Mouse (Mus musculus): Measurements from ENCODE around the gene 2810408A11Rik.
"Not testable (repeated sequence)": the region's sequence is repeated elsewhere in the genome, so short reads cannot be mapped to it uniquely, and the experiment has no call there.

Gene 2810408A11Rik

DNA sequence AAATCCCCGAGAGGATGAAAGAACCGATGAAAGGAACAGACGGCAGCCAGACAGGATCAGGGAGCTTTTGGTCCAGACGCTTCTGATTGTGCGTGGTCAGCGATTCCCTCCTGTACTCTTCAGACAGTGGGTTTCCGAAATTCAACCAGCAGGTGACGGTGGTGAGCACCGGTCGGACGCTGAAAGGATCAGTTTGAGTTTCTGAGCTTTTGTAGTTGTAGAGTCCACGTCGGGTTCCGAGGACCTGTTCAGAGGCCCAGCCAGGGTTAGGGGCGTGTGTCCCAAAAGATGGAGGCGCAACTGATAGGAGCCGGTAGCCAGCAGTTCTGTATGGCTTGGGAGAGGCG, 20.3 kb downstream of the 2810408A11Rik start:
- peak; percentile 86 for DNase-seq

DNA sequence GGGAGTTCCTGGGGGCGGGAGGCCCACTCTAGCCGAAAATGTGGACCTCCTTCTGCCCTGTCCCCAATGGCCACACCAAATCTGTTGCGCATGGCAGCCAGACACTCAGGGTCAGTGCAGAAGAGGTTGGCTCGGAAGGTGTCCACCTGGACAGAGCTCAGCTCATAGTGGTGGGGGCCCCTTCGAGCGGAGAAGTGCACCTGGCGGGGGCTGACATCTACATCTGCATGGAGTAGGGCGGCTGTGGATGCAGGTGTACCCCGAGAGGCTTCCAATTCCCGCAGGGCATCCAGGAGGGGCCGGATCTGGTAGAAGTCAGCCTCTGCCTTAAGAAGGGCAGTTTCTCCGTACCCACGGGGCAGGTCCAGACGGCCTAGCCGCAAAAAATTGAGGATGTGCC, 21.1 kb downstream of the 2810408A11Rik start:
- peak; percentile 33 for DNase-seq

GRCm38 (mm10) chr11:69878952-69879351, 21.8 kb downstream of the 2810408A11Rik start:
- DNase-seq: no peak

DNA sequence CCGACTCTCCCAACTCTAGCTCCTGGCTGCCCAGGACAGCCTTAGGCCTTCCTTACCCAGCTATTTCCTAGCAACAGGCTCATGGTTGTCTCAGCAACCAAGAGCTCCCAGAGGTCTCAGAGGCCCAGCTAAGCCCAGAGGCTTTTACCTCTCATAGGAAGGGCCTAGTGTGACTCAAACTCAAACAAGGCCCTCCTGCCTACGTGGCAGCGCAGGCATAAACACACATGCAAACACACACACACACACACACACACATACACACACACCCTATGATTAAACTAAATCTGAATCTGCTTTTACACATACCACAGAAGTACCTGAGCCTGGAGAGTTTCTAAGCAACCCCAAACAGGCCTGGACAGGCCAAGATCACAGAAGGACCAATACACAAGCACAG, 22.4 kb downstream of the 2810408A11Rik start:
- peak; percentile 10 for DNase-seq

DNA sequence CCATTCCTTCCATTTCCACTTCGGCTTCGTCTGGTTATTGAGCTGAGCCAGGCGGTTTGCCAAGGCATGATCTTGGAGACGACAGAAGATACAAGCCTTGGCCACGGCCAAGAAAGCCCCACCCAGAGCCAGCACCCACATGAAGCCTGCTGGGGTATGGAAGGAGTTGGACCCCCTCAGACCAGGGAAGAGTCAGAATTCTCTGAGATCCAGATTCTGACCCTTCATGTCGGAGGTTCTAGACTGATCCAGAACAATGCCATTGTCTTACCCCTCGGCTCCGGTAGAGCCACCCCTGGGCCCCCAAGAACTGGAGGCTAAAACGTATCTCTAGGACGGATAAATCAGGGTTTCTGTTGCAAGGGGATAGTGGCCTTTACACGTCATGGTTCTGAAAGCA, 22.9 kb downstream of the 2810408A11Rik start, which contains the start of gene Tmem95:
Tmem95 (minus strand) TSS at position 141 of the 400 bp plus-strand sequence.
- peak; percentile 35 for DNase-seq

GRCm38 (mm10) chr11:69876867-69877266, 23.9 kb downstream of the 2810408A11Rik start:
- DNase-seq: peak; percentile 93

DNA sequence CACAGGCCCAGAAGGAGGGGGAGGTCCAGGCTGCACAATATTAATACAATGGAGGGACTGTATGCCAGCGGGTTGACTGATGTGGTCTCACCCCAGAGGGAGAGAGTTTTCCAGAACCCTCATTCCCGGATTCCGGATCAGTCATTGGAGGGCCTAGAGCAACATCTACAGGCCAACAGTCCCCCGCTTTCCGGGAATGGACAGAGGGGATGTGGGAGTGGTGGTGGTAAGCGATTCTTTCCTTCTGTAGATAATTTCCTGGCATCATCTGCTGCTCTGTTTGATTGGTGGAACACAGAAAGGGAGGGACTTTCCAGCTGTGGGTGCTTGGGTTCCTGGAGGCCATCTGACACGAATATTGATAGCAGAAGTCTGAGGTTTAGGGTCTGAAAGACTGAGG, 24.6 kb downstream of the 2810408A11Rik start:
- DNase-seq: peak; percentile 73

- DNase-seq: no peak
Measured at GRCm38 (mm10) chr11:69872451-69872850, 28.3 kb downstream of the 2810408A11Rik start.

- no peak for DNase-seq
Measured at GRCm38 (mm10) chr11:69871822-69872221, 29.0 kb downstream of the 2810408A11Rik start.

GRCm38 (mm10) chr11:69870289-69871069, 30.3 kb downstream of the 2810408A11Rik start:
- DNase-seq: no peak

DNA sequence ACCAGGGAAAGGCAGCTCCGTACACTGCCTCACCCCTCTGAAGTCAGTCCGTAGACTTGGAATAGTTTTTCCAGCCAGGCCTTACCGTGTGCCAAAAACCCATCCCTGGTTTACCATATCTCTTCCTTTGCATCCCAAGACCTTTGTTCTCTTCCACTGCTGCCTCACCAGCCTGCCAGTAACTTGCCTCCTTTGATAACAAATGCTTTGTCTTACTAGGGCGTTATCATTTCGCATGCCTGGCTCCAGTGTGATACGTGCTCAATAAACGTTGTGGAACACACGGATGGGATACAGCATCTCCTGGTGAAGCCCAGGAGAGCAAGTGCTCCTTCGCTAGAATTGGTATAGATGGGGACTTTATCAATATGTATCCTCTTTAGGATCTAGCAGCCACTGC, 33.5 kb downstream of the 2810408A11Rik start:
- DNase-seq: no peak

- DNase-seq: no peak
Measured at GRCm38 (mm10) chr11:69865561-69865960, 35.2 kb downstream of the 2810408A11Rik start.

- no peak for DNase-seq
Measured at GRCm38 (mm10) chr11:69864138-69864860, 36.5 kb downstream of the 2810408A11Rik start.

DNA sequence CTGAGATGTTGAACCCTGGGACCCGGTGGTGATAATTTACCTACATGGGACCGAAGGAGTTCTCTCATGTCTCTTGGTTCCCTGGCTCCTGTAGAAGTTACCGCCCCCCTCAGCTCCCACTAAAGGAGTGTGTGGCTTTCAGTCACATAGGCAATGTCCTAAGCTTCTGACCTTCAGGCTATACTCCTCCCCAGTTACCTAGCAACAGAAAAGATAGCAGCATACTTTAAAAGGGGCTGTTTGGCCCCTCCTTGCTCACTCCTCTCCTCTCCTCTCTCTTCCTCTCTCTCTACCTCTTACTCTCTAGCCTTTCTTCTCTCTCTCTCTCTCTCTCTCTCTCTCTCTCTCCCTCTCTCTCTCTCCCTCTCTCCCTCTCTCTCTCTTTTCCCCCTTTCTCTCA, 37.1 kb downstream of the 2810408A11Rik start:
- DNase-seq: not testable (repeated sequence)

- DNase-seq: peak; percentile 63
Measured at GRCm38 (mm10) chr11:69858113-69858998, 42.4 kb downstream of the 2810408A11Rik start, which contains the start of gene Tnk1. Gene Tnk1 (minus strand): TSS chr11:69858730.

DNA sequence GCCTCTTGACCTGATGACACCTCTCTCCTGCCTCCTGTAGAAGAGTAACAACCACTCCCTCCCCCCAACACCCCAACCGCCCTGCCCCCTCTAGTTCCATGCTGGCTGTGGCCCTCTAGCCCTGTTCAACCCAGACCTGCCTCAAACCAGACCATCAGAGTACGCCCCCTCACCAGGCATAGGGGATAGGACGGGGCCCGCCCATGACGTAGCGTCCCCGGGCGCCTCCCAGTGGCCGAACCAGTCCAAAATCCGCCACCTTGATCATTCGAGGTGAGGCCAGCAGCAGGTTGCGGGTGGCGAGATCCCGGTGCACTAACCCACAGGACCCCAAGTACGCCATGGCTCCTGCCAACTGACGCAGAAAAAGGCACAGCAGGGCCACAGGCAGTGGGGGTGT, 45.4 kb downstream of the 2810408A11Rik start:
- DNase-seq: peak; percentile 65

GRCm38 (mm10) chr11:69854680-69855079, 46.1 kb downstream of the 2810408A11Rik start:
- no peak for DNase-seq

GRCm38 (mm10) chr11:69853994-69854393, 46.8 kb downstream of the 2810408A11Rik start:
- peak; percentile 47 for DNase-seq

GRCm38 (mm10) chr11:69850754-69851153, 50.0 kb downstream of the 2810408A11Rik start:
- DNase-seq: no peak

GRCm38 (mm10) chr11:69849884-69850283, 50.9 kb downstream of the 2810408A11Rik start:
- DNase-seq: no peak

DNA sequence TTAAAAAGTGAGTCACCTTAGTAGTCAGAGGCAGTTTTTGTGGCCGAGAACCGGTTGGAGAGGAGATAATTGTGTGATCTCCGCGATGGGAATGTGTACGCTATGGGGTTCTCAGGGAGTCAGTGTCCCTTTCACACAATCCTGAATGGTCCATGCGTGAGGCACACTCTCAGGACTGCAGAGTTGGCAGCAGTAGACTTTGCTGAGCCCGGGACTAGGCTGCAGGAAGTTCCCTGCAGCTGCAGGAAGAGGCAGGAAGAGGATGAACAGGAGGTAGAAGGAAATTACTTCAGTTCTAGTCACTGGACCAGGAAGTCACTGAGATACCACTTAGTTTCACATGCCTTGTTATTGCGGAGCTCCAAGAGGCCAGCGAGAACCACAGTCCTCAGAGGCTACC, 51.7 kb downstream of the 2810408A11Rik start:
- no peak for DNase-seq

DNA sequence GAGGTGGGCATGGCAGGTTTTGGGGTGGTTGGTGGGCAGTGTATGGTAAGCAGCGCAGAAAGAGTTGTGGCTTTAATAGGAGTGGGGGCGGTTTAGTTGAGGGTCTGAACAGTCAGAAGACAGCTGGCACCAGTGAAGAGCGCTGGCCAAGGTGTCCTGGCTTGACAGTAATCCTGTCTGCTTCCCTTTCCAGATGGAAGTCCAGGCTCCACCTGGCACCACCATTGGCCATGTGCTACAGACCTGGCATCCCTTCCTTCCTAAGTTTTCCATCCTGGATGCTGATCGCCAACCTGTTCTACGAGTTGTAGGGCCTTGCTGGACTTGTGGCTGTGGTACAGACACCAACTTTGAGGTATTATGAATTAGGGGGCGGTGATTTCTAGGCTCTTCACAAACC, 52.8 kb downstream of the 2810408A11Rik start:
- DNase-seq: no peak
